Mouse (Mus musculus) embryonic facial prominence, embryonic 13.5 days (tissue): ENCODE measurements around the gene Galnt17. TPM values are rescaled to one million over a fixed set of nuclear protein-coding genes. Genes with fewer than 3 reads are reported as not detected.

ENCODE experiments used
- ATAC-seq: fragments of 200-750 bp; cut with Nextera tagmentation; 2 replicates; pipeline ENCODE4 v1.8.0; 2017; ENCODE audit warnings: low read depth; ENCODE audit not compliant: insufficient number of reproducible peaks, insufficient read depth, low FRiP score, low TSS enrichment
- H3K27ac ChIP-seq: fragments of 300-500 bp; sonication (generic); 2 replicates; pipeline ENCODE4 v1.5.1; 2015; ENCODE audit warnings: moderate library complexity, mild to moderate bottlenecking, inconsistent platforms
- H3K27me3 ChIP-seq: fragments of 300-500 bp; sonication (generic); 2 replicates; pipeline ENCODE4 v1.6.1; 2015; ENCODE audit warnings: mild to moderate bottlenecking, inconsistent platforms
- H3K36me3 ChIP-seq: fragments of 300-500 bp; sonication (generic); 2 replicates; pipeline ENCODE4 v1.6.1; 2015; ENCODE audit warnings: mild to moderate bottlenecking, inconsistent platforms
- H3K4me1 ChIP-seq: fragments of 300-500 bp; sonication (generic); 2 replicates; pipeline ENCODE4 v1.6.1; 2015; ENCODE audit warnings: inconsistent platforms
- H3K4me2 ChIP-seq: fragments of 300-500 bp; sonication (generic); 2 replicates; pipeline ENCODE4 v1.6.1; 2015; ENCODE audit warnings: moderate library complexity, mild to moderate bottlenecking, inconsistent platforms
- H3K4me3 ChIP-seq: fragments of 300-500 bp; sonication (generic); 2 replicates; pipeline ENCODE4 v1.5.1; 2015; ENCODE audit warnings: mild to moderate bottlenecking, inconsistent platforms
- H3K9ac ChIP-seq: fragments of 300-500 bp; sonication (generic); 2 replicates; pipeline ENCODE4 v1.6.1; 2015; ENCODE audit warnings: mild to moderate bottlenecking, inconsistent platforms
- H3K9me3 ChIP-seq: fragments of 300-500 bp; sonication (generic); 2 replicates; pipeline ENCODE4 v1.6.1; 2016; ENCODE audit warnings: inconsistent platforms
- WGBS: fragments of 180-500 bp; shearing (Covaris S2); methylation state at CpG from one replicate; pipeline ENCODE4 v1.1.7; 2015; ENCODE audit warnings: mixed read lengths; 5-methylcytosine and 5-hydroxymethylcytosine counted together
- polyA plus RNA-seq: library from polyadenylated mRNA; unstranded; fragments of >200 nt; fragmentation: Nextera tagmentation; extraction: Ambion mirVana; gene quantifications from 2 replicates; pipeline ENCODE4 v1.2.1, GENCODE M21; 2015

The Galnt17 gene
- polyA plus RNA-seq, 1 experiment from 2014 or later: 3.6 TPM

GRCm38 (mm10) chr5:130859736-130860135 is 448.6 kb downstream of the Galnt17 start:
- H3K36me3 ChIP-seq: no peaks in the 10 kb centered on the region
- H3K9me3 ChIP-seq: no peaks in the 10 kb centered on the region
- H3K9ac ChIP-seq: no peak overlapping the region
- WGBS: 25% methylated on average over 6 of the region's 6 CpGs
- no peak overlapping the region for H3K4me3 ChIP-seq
- no peak for ATAC-seq
- H3K4me2 ChIP-seq: no peak overlapping the region
- no peaks in the 10 kb centered on the region for H3K27me3 ChIP-seq
- H3K27ac ChIP-seq: no peak overlapping the region
- no peaks in the 10 kb centered on the region for H3K4me1 ChIP-seq

- Histone ChIP-seq H3K9ac (no peak overlapping the region), H3K27me3 (no peaks in the 10 kb centered on the region), H3K27ac (no peak overlapping the region), H3K4me1 (no peaks in the 10 kb centered on the region), H3K4me3 (no peak overlapping the region), H3K4me2 (no peak overlapping the region), H3K36me3 (no peaks in the 10 kb centered on the region), H3K9me3 (no peaks in the 10 kb centered on the region)
- 76% methylated on average over 3 of the region's 3 CpGs for WGBS
- ATAC-seq: no peak
These were observed 449.6 kb downstream of the Galnt17 start for GRCm38 (mm10) chr5:130858706-130859105.

- no peak overlapping the region for H3K4me3 ChIP-seq
- WGBS: 26% methylated on average over 8 of the region's 8 CpGs
- H3K36me3 ChIP-seq: no peaks in the 10 kb centered on the region
- no peaks in the 10 kb centered on the region for H3K9me3 ChIP-seq
- H3K27me3 ChIP-seq: no peaks in the 10 kb centered on the region
- H3K9ac ChIP-seq: no peak overlapping the region
- no peaks in the 10 kb centered on the region for H3K4me1 ChIP-seq
- no peak for ATAC-seq
- no peak overlapping the region for H3K27ac ChIP-seq
- H3K4me2 ChIP-seq: no peak overlapping the region
These were observed 450.1 kb downstream of the Galnt17 start for GRCm38 (mm10) chr5:130858148-130858547.

GRCm38 (mm10) chr5:130854430-130854829 is 453.9 kb downstream of the Galnt17 start:
- no peaks in the 10 kb centered on the region for H3K9me3 ChIP-seq
- no peak overlapping the region for H3K4me2 ChIP-seq
- peaks cover 11% of the 10 kb centered on the region for H3K4me1 ChIP-seq
- no peak for ATAC-seq
- WGBS: 74% methylated on average over 7 of the region's 7 CpGs
- H3K9ac ChIP-seq: no peak overlapping the region
- no peak overlapping the region for H3K27ac ChIP-seq
- H3K4me3 ChIP-seq: no peak overlapping the region
- no peaks in the 10 kb centered on the region for H3K27me3 ChIP-seq
- H3K36me3 ChIP-seq: no peaks in the 10 kb centered on the region

- Histone ChIP-seq H3K4me1 (peaks cover 11% of the 10 kb centered on the region), H3K9ac (no peak overlapping the region)
- under 1% methylated on average over 10 of the region's 10 CpGs for WGBS
These were observed 454.9 kb downstream of the Galnt17 start for GRCm38 (mm10) chr5:130853371-130853770.

GRCm38 (mm10) chr5:130852182-130852581 is 456.1 kb downstream of the Galnt17 start:
- H3K4me3 ChIP-seq: peak overlapping the region; percentile 31
- no peak for ATAC-seq
- H3K4me2 ChIP-seq: peak overlapping the region; percentile 52
- H3K9ac ChIP-seq: peak overlapping the region; percentile 60; the same call in 1 of the 2 replicates
- peaks cover 11% of the 10 kb centered on the region for H3K4me1 ChIP-seq
- H3K27ac ChIP-seq: no peak overlapping the region
- H3K9me3 ChIP-seq: no peaks in the 10 kb centered on the region
- WGBS: 6% methylated on average over 11 of the region's 11 CpGs
- H3K36me3 ChIP-seq: no peaks in the 10 kb centered on the region
- H3K27me3 ChIP-seq: no peaks in the 10 kb centered on the region

More at GRCm38 (mm10) chr5:130853371-130853770, 454.9 kb downstream of the Galnt17 start:
- H3K9me3 ChIP-seq: no peaks in the 10 kb centered on the region
- no peaks in the 10 kb centered on the region for H3K27me3 ChIP-seq
- H3K4me2 ChIP-seq: no peak overlapping the region
- H3K36me3 ChIP-seq: no peaks in the 10 kb centered on the region
- ATAC-seq: no peak; the same call in 1 of the 2 replicates
- H3K27ac ChIP-seq: no peak overlapping the region
- no peak overlapping the region for H3K4me3 ChIP-seq

GRCm38 (mm10) chr5:130849610-130850009 is 458.7 kb downstream of the Galnt17 start:
- Histone ChIP-seq H3K9me3 (no peaks in the 10 kb centered on the region), H3K36me3 (no peaks in the 10 kb centered on the region), H3K27ac (no peak overlapping the region), H3K4me1 (peaks cover 11% of the 10 kb centered on the region), H3K9ac (no peak overlapping the region), H3K27me3 (no peaks in the 10 kb centered on the region), H3K4me2 (no peak overlapping the region), H3K4me3 (no peak overlapping the region)
- ATAC-seq: no peak
- WGBS: 68% methylated on average over 4 of the region's 4 CpGs

- ATAC-seq: no peak
- WGBS: 79% methylated on average over 6 of the region's 6 CpGs
- no peak overlapping the region for H3K4me2 ChIP-seq
These were observed 459.7 kb downstream of the Galnt17 start for GRCm38 (mm10) chr5:130848562-130848961.

GRCm38 (mm10) chr5:130825797-130826196 is 482.5 kb downstream of the Galnt17 start:
- WGBS: 83% methylated on average over 2 of the region's 2 CpGs
- Histone ChIP-seq H3K27ac (no peak overlapping the region), H3K27me3 (no peaks in the 10 kb centered on the region), H3K9ac (no peak overlapping the region), H3K4me1 (no peaks in the 10 kb centered on the region), H3K36me3 (no peaks in the 10 kb centered on the region), H3K4me3 (no peak overlapping the region), H3K9me3 (0 out of 2 replicates have a peak, but pooled peaks cover 2% of the 10 kb centered on the region), H3K4me2 (no peak overlapping the region)
- ATAC-seq: no peak

More at GRCm38 (mm10) chr5:130848562-130848961, 459.7 kb downstream of the Galnt17 start:
- Histone ChIP-seq H3K27ac (no peak overlapping the region), H3K27me3 (no peaks in the 10 kb centered on the region), H3K36me3 (no peaks in the 10 kb centered on the region), H3K9ac (no peak overlapping the region), H3K4me3 (no peak overlapping the region), H3K9me3 (no peaks in the 10 kb centered on the region), H3K4me1 (peaks cover 11% of the 10 kb centered on the region)
